Mouse (Mus musculus): ENCODE measurements around the gene Nsdhl.

The Nsdhl gene

GRCm38 (mm10) chrX:73005678-73006077 lies 87.3 kb downstream of the Nsdhl start:
- DNase-seq: no peak

GRCm38 (mm10) chrX:73007597-73008479 lies 89.5 kb downstream of the Nsdhl start:
- peak; percentile 92 to 94 for DNase-seq
